ENCODE assay signal across 10 mouse cellular contexts in the genomic region with DNA sequence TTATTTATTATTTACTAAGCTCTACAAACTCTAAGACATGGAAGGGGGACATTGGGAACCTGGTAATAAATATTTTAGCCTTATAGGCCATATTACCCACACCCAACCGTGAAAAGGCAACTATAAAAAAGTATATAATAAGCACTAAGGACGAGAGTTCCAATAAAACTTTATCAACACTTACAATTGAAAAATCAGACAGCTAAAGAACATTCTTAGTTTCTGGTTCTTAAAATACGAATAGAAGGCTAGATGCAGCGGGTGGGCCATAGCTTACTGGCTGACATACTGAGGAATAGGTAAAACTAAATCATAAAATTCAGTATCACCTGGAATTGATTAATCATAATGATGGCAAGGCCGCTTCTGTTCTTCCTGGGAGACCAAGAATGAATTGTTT. TPM values are rescaled to one million over a fixed set of nuclear protein-coding genes. Genes with fewer than 3 reads are reported as not detected.
DNase-seq lines count a peak whose midpoint lies in the region; ATAC-seq and TF ChIP-seq lines count a peak whose summit lies in the region.
"Had no signal": no experiment of that assay in that cellular context is flagged by ENCODE, and none has a peak within 500 bp of the region (broad histone marks: within the 10 kb centered on the region; RNA-seq: fewer than 3 reads in every experiment).

No protein-coding gene starts in this region.

- H3K36me3 ChIP-seq in heart, embryonic 16.5 days (ENCODE audit: control insufficient read depth, insufficient read depth), result no peaks in the 10 kb centered on the region
- H3K36me3 ChIP-seq in lung, postnatal 0 days (ENCODE audit: insufficient read depth, low read length), result no peaks in the 10 kb centered on the region
- no peaks in the 10 kb centered on the region for H3K36me3 ChIP-seq in intestine, embryonic 14.5 days (ENCODE audit: control insufficient read depth, insufficient read depth, low read length)
- H3K36me3 ChIP-seq in liver, postnatal 0 days (replicated peaks; ENCODE audit: insufficient read depth, low read length), result no peaks in the 10 kb centered on the region
- H3K36me3 ChIP-seq in forebrain, embryonic 14.5 days (ENCODE audit: control insufficient read depth, insufficient read depth, low read length), result no peaks in the 10 kb centered on the region

- H3K27me3 ChIP-seq in heart, embryonic 16.5 days (ENCODE audit: control insufficient read depth, insufficient read depth, low read length), result no peaks in the 10 kb centered on the region
- no peaks in the 10 kb centered on the region for H3K27me3 ChIP-seq in lung, postnatal 0 days (replicated peaks; ENCODE audit: insufficient read depth, low read length)
- no peaks in the 10 kb centered on the region for H3K27me3 ChIP-seq in intestine, embryonic 14.5 days (replicated peaks; ENCODE audit: control insufficient read depth, insufficient read depth, low read length)
- H3K27me3 ChIP-seq in liver, postnatal 0 days (ENCODE audit: insufficient read depth, low read length), result no peaks in the 10 kb centered on the region
- peaks cover 7% of the 10 kb centered on the region; the same call in 1 of the 2 replicates for H3K27me3 ChIP-seq in forebrain, embryonic 14.5 days (replicated peaks; ENCODE audit: control insufficient read depth, insufficient read depth, low read length)

- H3K4me3 ChIP-seq in heart, embryonic 16.5 days (ENCODE audit: low read length), result peak overlapping the region; percentile 68
- H3K4me3 ChIP-seq in lung, postnatal 0 days (ENCODE audit: low read depth, low read length), result peak overlapping the region; percentile 71
- no peak overlapping the region for H3K4me3 ChIP-seq in intestine, embryonic 14.5 days (ENCODE audit: low read depth, low read length)
- peak overlapping the region; percentile 68 for H3K4me3 ChIP-seq in liver, postnatal 0 days (ENCODE audit: low read depth, low read length)
- no peak overlapping the region for H3K4me3 ChIP-seq in forebrain, embryonic 14.5 days (ENCODE audit: low read depth, low read length)

- DNase-seq in heart, adult 18-20 months, result no peak
- no peak for DNase-seq in lung, postnatal 0 days (ENCODE audit: low spot score)
- DNase-seq in lung, postnatal 14 days, result no peak
- no peak for DNase-seq in intestine, embryonic 14.5 days (ENCODE audit: low spot score)
- no peak for DNase-seq in liver, postnatal 0 days
- DNase-seq in forebrain, embryonic 14.5 days (ENCODE audit: low spot score), result no peak
- DNase-seq in left cerebral cortex, postnatal 25 days (ENCODE audit: low spot score in 2 of 2), result no peak
- DNase-seq: cerebellum, adult 11-12 months; right cerebral cortex, postnatal 4 days had no signal

- H3K9me3 ChIP-seq in heart, embryonic 16.5 days (replicated peaks; ENCODE audit: control insufficient read depth, low read length), result no peaks in the 10 kb centered on the region
- no peaks in the 10 kb centered on the region for H3K9me3 ChIP-seq in lung, postnatal 0 days (ENCODE audit: low read length)
- H3K9me3 ChIP-seq in intestine, embryonic 14.5 days (ENCODE audit: control insufficient read depth, low read length), result no peaks in the 10 kb centered on the region
- H3K9me3 ChIP-seq in liver, postnatal 0 days (ENCODE audit: low read length), result no peaks in the 10 kb centered on the region
- H3K9me3 ChIP-seq in forebrain, embryonic 14.5 days (replicated peaks; ENCODE audit: control insufficient read depth, low read length), result no peaks in the 10 kb centered on the region

- peaks cover 3% of the 10 kb centered on the region for H3K4me1 ChIP-seq in heart, embryonic 16.5 days (ENCODE audit: control insufficient read depth, insufficient read depth, low read length)
- H3K4me1 ChIP-seq in lung, postnatal 0 days (ENCODE audit: insufficient read depth, low read depth, low read length), result peaks cover 9% of the 10 kb centered on the region; the same call in 1 of the 2 replicates
- H3K4me1 ChIP-seq in intestine, embryonic 14.5 days (replicated peaks; ENCODE audit: control insufficient read depth, insufficient read depth, low read length), result peaks cover 3% of the 10 kb centered on the region; the same call in 1 of the 2 replicates
- peaks cover 19% of the 10 kb centered on the region for H3K4me1 ChIP-seq in liver, postnatal 0 days (ENCODE audit: insufficient read depth)
- H3K4me1 ChIP-seq in forebrain, embryonic 14.5 days (ENCODE audit: control insufficient read depth, insufficient read depth, low read length), result peaks cover 13% of the 10 kb centered on the region; the same call in 1 of the 2 replicates

- H3K27ac ChIP-seq in heart, embryonic 16.5 days (ENCODE audit: low read length), result no peak overlapping the region
- no peak overlapping the region for H3K27ac ChIP-seq in lung, postnatal 0 days (ENCODE audit: low read length)
- no peak overlapping the region for H3K27ac ChIP-seq in intestine, embryonic 14.5 days (ENCODE audit: low read depth)
- H3K27ac ChIP-seq in liver, postnatal 0 days (ENCODE audit: low read depth), result no peak overlapping the region
- H3K27ac ChIP-seq in forebrain, embryonic 14.5 days (ENCODE audit: low read depth, low read length), result no peak overlapping the region

- H3K4me2 ChIP-seq in heart, embryonic 16.5 days (ENCODE audit: low read depth, low read length), result peak overlapping the region; percentile 73
- peak overlapping the region; percentile 78 for H3K4me2 ChIP-seq in lung, postnatal 0 days (replicated peaks; ENCODE audit: low read depth, low read length)
- peak overlapping the region; percentile 59 for H3K4me2 ChIP-seq in intestine, embryonic 14.5 days (ENCODE audit: low read length)
- H3K4me2 ChIP-seq in liver, postnatal 0 days (ENCODE audit: low read depth, low read length), result peak overlapping the region; percentile 76
- H3K4me2 ChIP-seq in forebrain, embryonic 14.5 days (ENCODE audit: low read length), result no peak overlapping the region

- no peak for TF ChIP-seq EP300 in lung, postnatal 0 days (IDR thresholded peaks at IDR 0.05)
- no peak for TF ChIP-seq EP300 in liver, postnatal 0 days (IDR thresholded peaks at IDR 0.05; ENCODE audit: low read depth)

- intact Hi-C loops in left cerebral cortex, postnatal 25 days (cut with DNase I), result loop anchor here (5.0 kb wide), 1 partner anchor 807 kb away; no protein-coding TSS in a partner anchor

- no peak for ATAC-seq in heart, embryonic 16.5 days (replicated peaks; ENCODE audit: extremely low read depth, insufficient read depth, low FRiP score)
- ATAC-seq in lung, postnatal 0 days, result no peak
- no peak for ATAC-seq in intestine, embryonic 14.5 days (replicated peaks; ENCODE audit: low FRiP score, low TSS enrichment, low read depth)
- no peak for ATAC-seq in liver, postnatal 0 days
- no peak for ATAC-seq in forebrain, embryonic 14.5 days

- no peak for TF ChIP-seq CTCF in lung, postnatal 0 days (IDR thresholded peaks at IDR 0.05)
- TF ChIP-seq CTCF in liver, postnatal 0 days (IDR thresholded peaks at IDR 0.05; ENCODE audit: low read depth), result no peak

- H3K9ac ChIP-seq in heart, embryonic 16.5 days (ENCODE audit: low read length), result no peak overlapping the region
- H3K9ac ChIP-seq in lung, postnatal 0 days (replicated peaks; ENCODE audit: low read depth), result no peak overlapping the region
- no peak overlapping the region for H3K9ac ChIP-seq in intestine, embryonic 14.5 days (ENCODE audit: low read length)
- H3K9ac ChIP-seq in liver, postnatal 0 days (replicated peaks), result peak overlapping the region; percentile 68
- H3K9ac ChIP-seq in forebrain, embryonic 14.5 days (ENCODE audit: low read length), result no peak overlapping the region

- 91% methylated on average over 5 of the region's 5 CpGs for WGBS in heart, embryonic 16.5 days
- 91% methylated on average over 5 of the region's 5 CpGs for WGBS in lung, postnatal 0 days
- 93% methylated on average over 5 of the region's 5 CpGs for WGBS in intestine, embryonic 14.5 days
- WGBS in liver, postnatal 0 days (ENCODE audit: insufficient replicate concordance), result 81% methylated on average over 5 of the region's 5 CpGs
- 93% methylated on average over 5 of the region's 5 CpGs for WGBS in forebrain, embryonic 14.5 days

RNA-seq across cellular contexts. Expression of gene Ifih1, which starts 1.2 kb away (rescaled TPM):
- polyA plus RNA-seq in heart, embryonic 16.5 days (2015; fragmentation: Nextera tagmentation; extraction: Ambion mirVana), result 2.2 and 3.2 TPM in 2 replicates
- total RNA-seq in heart, adult 18-20 months (2021), result 1 to 10 TPM; 5.3 to 5.5 TPM
- 7.5 and 8.7 TPM in 2 replicates for polyA plus RNA-seq in lung, postnatal 0 days (2015; fragmentation: Nextera tagmentation; extraction: Ambion mirVana)
- polyA plus RNA-seq in intestine, embryonic 14.5 days (2014; fragmentation: Nextera tagmentation; extraction: Ambion mirVana), result 5.5 and 6.9 TPM in 2 replicates
- polyA plus RNA-seq in liver, postnatal 0 days (2015; fragmentation: Nextera tagmentation; extraction: Ambion mirVana), result 5.9 and 6.2 TPM in 2 replicates
- 1.1 and 1.3 TPM in 2 replicates for polyA plus RNA-seq in forebrain, embryonic 14.5 days (2014; fragmentation: Nextera tagmentation; extraction: Ambion mirVana)
- 1 to 10 TPM; 2.2 to 2.5 TPM for total RNA-seq in left cerebral cortex, postnatal 25 days (2021)

RNA-seq across cellular contexts. Expression of gene Gca, which starts 19.2 kb away (rescaled TPM):
- 18.0 and 21.1 TPM in 2 replicates for polyA plus RNA-seq in heart, embryonic 16.5 days (2015; fragmentation: Nextera tagmentation; extraction: Ambion mirVana)
- 10 to 100 TPM; 24.6 to 24.7 TPM for total RNA-seq in heart, adult 18-20 months (2021)
- 4.9 and 5.9 TPM in 2 replicates for polyA plus RNA-seq in lung, postnatal 0 days (2015; fragmentation: Nextera tagmentation; extraction: Ambion mirVana)
- 8.8 and 12.2 TPM in 2 replicates for polyA plus RNA-seq in intestine, embryonic 14.5 days (2014; fragmentation: Nextera tagmentation; extraction: Ambion mirVana)
- 5.1 and 5.2 TPM in 2 replicates for polyA plus RNA-seq in liver, postnatal 0 days (2015; fragmentation: Nextera tagmentation; extraction: Ambion mirVana)
- polyA plus RNA-seq in forebrain, embryonic 14.5 days (2014; fragmentation: Nextera tagmentation; extraction: Ambion mirVana), result 7.1 and 8.4 TPM in 2 replicates
- total RNA-seq in left cerebral cortex, postnatal 25 days (2021), result 10 to 100 TPM; 19.2 to 21.3 TPM

Comparison
In these comparisons a context has a peak if more than half of its experiments do, and no peak if none do; other contexts are left out.
1. H3K4me3 ChIP-seq: peak in heart, embryonic 16.5 days (single experiment), lung, postnatal 0 days (single experiment) and liver, postnatal 0 days (single experiment); none in intestine, embryonic 14.5 days (single experiment) and forebrain, embryonic 14.5 days (single experiment).